Mouse (Mus musculus) kidney, embryonic 16.5 days (tissue): ENCODE data around the gene Atp11a. TPM values are rescaled to one million over a fixed set of nuclear protein-coding genes. Genes with fewer than 3 reads are reported as not detected.

Experiments
- ATAC-seq: fragments of 200-750 bp; cut with Nextera tagmentation; 2 replicates; pipeline ENCODE4 v1.8.0; 2017; ENCODE audit warnings: moderate TSS enrichment; ENCODE audit not compliant: low FRiP score, low TSS enrichment
- H3K27ac ChIP-seq: fragments of 300-500 bp; sonication (generic); 2 replicates; pipeline ENCODE4 v1.5.1; 2014; ENCODE audit warnings: low read length
- H3K27me3 ChIP-seq: fragments of 300-500 bp; sonication (generic); 2 replicates; pipeline ENCODE4 v1.6.1; 2014; ENCODE audit warnings: low read length, control low read depth, mixed read lengths; ENCODE audit not compliant: insufficient read depth
- H3K36me3 ChIP-seq: fragments of 300-500 bp; sonication (generic); 2 replicates; pipeline ENCODE4 v1.6.1; 2014; ENCODE audit warnings: low read length, control low read depth, mixed read lengths; ENCODE audit not compliant: insufficient read depth
- H3K4me1 ChIP-seq: fragments of 300-500 bp; sonication (generic); 2 replicates; pipeline ENCODE4 v1.6.1; 2014; ENCODE audit warnings: low read length, control low read depth, mixed read lengths; ENCODE audit not compliant: insufficient read depth
- H3K4me2 ChIP-seq: fragments of 300-500 bp; sonication (generic); replicated peaks from 2 replicates; pipeline ENCODE4 v1.6.1; 2014; ENCODE audit warnings: low read depth, low read length
- H3K4me3 ChIP-seq: fragments of 300-500 bp; sonication (generic); 2 replicates; pipeline ENCODE4 v1.5.1; 2014; ENCODE audit warnings: mild to moderate bottlenecking, low read length
- H3K9ac ChIP-seq: fragments of 300-500 bp; sonication (generic); replicated peaks from 2 replicates; pipeline ENCODE4 v1.6.1; 2014; ENCODE audit warnings: low read length
- H3K9me3 ChIP-seq: fragments of 300-500 bp; sonication (generic); 2 replicates; pipeline ENCODE4 v1.6.1; 2016; ENCODE audit warnings: low read length, control low read depth
- WGBS: fragments of 180-500 bp; shearing (Covaris S2); extraction: QIAGEN DNeasy Blood & Tissue Kit; methylation state at CpG from one replicate; pipeline ENCODE4 v1.1.7; 2014; 5-methylcytosine and 5-hydroxymethylcytosine counted together
- polyA plus RNA-seq: library from polyadenylated mRNA; unstranded; fragments of >200 nt; fragmentation: Nextera tagmentation; extraction: Ambion mirVana; gene quantifications from 2 replicates; pipeline ENCODE4 v1.2.1, GENCODE M21; 2015

The Atp11a gene
- polyA plus RNA-seq, 1 experiment from 2014 or later, result 14.4 TPM

- H3K27me3 ChIP-seq, result no peaks in the 10 kb centered on the region
Measured at GRCm38 (mm10) chr8:12905599-12906321, 148.9 kb downstream of the Atp11a start.

GRCm38 (mm10) chr8:12906597-12906996 is 149.8 kb downstream of the Atp11a start:
- Histone ChIP-seq H3K4me2 (no peak overlapping the region), H3K36me3 (no peaks in the 10 kb centered on the region), H3K4me3 (no peak overlapping the region), H3K4me1 (peaks cover 19% of the 10 kb centered on the region), H3K9ac (no peak overlapping the region), H3K27ac (no peak overlapping the region), H3K27me3 (no peaks in the 10 kb centered on the region), H3K9me3 (no peaks in the 10 kb centered on the region)
- no peak for ATAC-seq
- 77% methylated on average over 5 of the region's 5 CpGs for WGBS

More at GRCm38 (mm10) chr8:12905599-12906321, 148.9 kb downstream of the Atp11a start:
- H3K4me3 ChIP-seq, result no peak overlapping the region
- no peaks in the 10 kb centered on the region for H3K9me3 ChIP-seq
- no peak overlapping the region; the same call in 1 of the 2 replicates for H3K9ac ChIP-seq
- WGBS, result 73% methylated on average over 11 of the region's 11 CpGs
- peak overlapping the region; percentile 21; the same call in 1 of the 2 replicates for H3K27ac ChIP-seq
- H3K4me1 ChIP-seq, result peaks cover 13% of the 10 kb centered on the region
- H3K4me2 ChIP-seq, result no peak overlapping the region
- ATAC-seq, result no peak
- H3K36me3 ChIP-seq, result no peaks in the 10 kb centered on the region

GRCm38 (mm10) chr8:12907730-12908129 is 150.9 kb downstream of the Atp11a start:
- Histone ChIP-seq H3K36me3 (no peaks in the 10 kb centered on the region), H3K9me3 (no peaks in the 10 kb centered on the region; the same call in 1 of the 2 replicates), H3K27me3 (no peaks in the 10 kb centered on the region), H3K4me3 (no peak overlapping the region), H3K4me2 (no peak overlapping the region), H3K9ac (no peak overlapping the region), H3K4me1 (peaks cover 30% of the 10 kb centered on the region), H3K27ac (no peak overlapping the region)
- WGBS, result 75% methylated on average over 4 of the region's 4 CpGs
- ATAC-seq, result no peak

- Histone ChIP-seq H3K4me2 (no peak overlapping the region), H3K4me3 (no peak overlapping the region), H3K36me3 (no peaks in the 10 kb centered on the region), H3K4me1 (peaks cover 21% of the 10 kb centered on the region), H3K9ac (no peak overlapping the region), H3K9me3 (no peaks in the 10 kb centered on the region; the same call in 1 of the 2 replicates), H3K27me3 (no peaks in the 10 kb centered on the region), H3K27ac (peak overlapping the region; percentile 86)
- WGBS, result 21% methylated on average over 5 of the region's 5 CpGs
- peak; percentile 88 for ATAC-seq
Measured at GRCm38 (mm10) chr8:12912011-12912410, 155.2 kb downstream of the Atp11a start.

- peak; percentile 39 for ATAC-seq
- H3K4me2 ChIP-seq, result peak overlapping the region; percentile 74
- peak overlapping the region; percentile 66 for H3K9ac ChIP-seq
- H3K9me3 ChIP-seq, result no peaks in the 10 kb centered on the region; the same call in 1 of the 2 replicates
- no peaks in the 10 kb centered on the region for H3K27me3 ChIP-seq
- peak overlapping the region; percentile 49 for H3K4me3 ChIP-seq
- no peaks in the 10 kb centered on the region for H3K36me3 ChIP-seq
- 14% methylated on average over 42 of the region's 42 CpGs for WGBS
- peaks cover 21% of the 10 kb centered on the region for H3K4me1 ChIP-seq
- H3K27ac ChIP-seq, result peak overlapping the region; percentile 3
Measured at GRCm38 (mm10) chr8:12915187-12916006, 158.6 kb downstream of the Atp11a start.

GRCm38 (mm10) chr8:12916156-12916900 is 159.5 kb downstream of the Atp11a start:
- 61% methylated on average over 16 of the region's 16 CpGs for WGBS
- Histone ChIP-seq H3K4me1 (peaks cover 17% of the 10 kb centered on the region), H3K9ac (peak overlapping the region; percentile 66), H3K27ac (no peak overlapping the region), H3K4me3 (peak overlapping the region; percentile 49), H3K9me3 (no peaks in the 10 kb centered on the region; the same call in 1 of the 2 replicates), H3K27me3 (no peaks in the 10 kb centered on the region), H3K36me3 (no peaks in the 10 kb centered on the region), H3K4me2 (peak overlapping the region; percentile 74)
- no peak for ATAC-seq

- no peak for ATAC-seq
- Histone ChIP-seq H3K27ac (no peak overlapping the region), H3K9me3 (no peaks in the 10 kb centered on the region; the same call in 1 of the 2 replicates), H3K9ac (no peak overlapping the region), H3K4me2 (no peak overlapping the region), H3K4me1 (peaks cover 10% of the 10 kb centered on the region), H3K27me3 (no peaks in the 10 kb centered on the region), H3K36me3 (no peaks in the 10 kb centered on the region), H3K4me3 (no peak overlapping the region)
- 83% methylated on average over 3 of the region's 3 CpGs for WGBS
Measured at GRCm38 (mm10) chr8:12917029-12917428, 160.2 kb downstream of the Atp11a start.

- Histone ChIP-seq H3K4me1 (0 out of 2 replicates have a peak, but pooled peaks cover 4% of the 10 kb centered on the region), H3K36me3 (no peaks in the 10 kb centered on the region), H3K4me2 (no peak overlapping the region), H3K9me3 (no peaks in the 10 kb centered on the region; the same call in 1 of the 2 replicates), H3K27me3 (no peaks in the 10 kb centered on the region), H3K4me3 (no peak overlapping the region), H3K9ac (no peak overlapping the region), H3K27ac (no peak overlapping the region)
- no peak for ATAC-seq
- WGBS, result 74% methylated on average over 4 of the region's 4 CpGs
Measured at GRCm38 (mm10) chr8:12917831-12918230, 161.0 kb downstream of the Atp11a start.
